ENCODE assay signal across 8 mouse cellular contexts in genomic region chr7:122465823-122466549, GRCm38 (mm10).
A peak's percentile ranks its signal among the peaks of the same experiment; 100 is the strongest.
DNase-seq lines count a peak whose midpoint lies in the region; ATAC-seq lines count a peak whose summit lies in the region.

No protein-coding gene starts in this region.

- H3K4me2 ChIP-seq in hindbrain, embryonic 13.5 days, result no peak overlapping the region

- WGBS in hindbrain, embryonic 13.5 days, result 56% methylated on average over 8 of the region's 8 CpGs

- no peaks in the 10 kb centered on the region for H3K36me3 ChIP-seq in hindbrain, embryonic 13.5 days

- H3K9ac ChIP-seq in hindbrain, embryonic 13.5 days, result no peak overlapping the region; the same call in 1 of the 2 replicates

- H3K27me3 ChIP-seq in hindbrain, embryonic 13.5 days, result 0 out of 2 replicates have a peak, but pooled peaks cover 10% of the 10 kb centered on the region

- no peaks in the 10 kb centered on the region for H3K4me1 ChIP-seq in hindbrain, embryonic 13.5 days (replicated peaks)

- ATAC-seq in granulocyte monocyte progenitor cell, adult 5-6 weeks (replicated peaks; ENCODE audit: poor library complexity, severe bottlenecking), result peak; percentile 42
- 0 out of 2 replicates have a peak, but pooled peaks have one; percentile 33 for ATAC-seq in monocyte, adult 5-6 weeks (replicated peaks; ENCODE audit: insufficient number of reproducible peaks, low FRiP score, low TSS enrichment, poor library complexity, severe bottlenecking)
- ATAC-seq in hindbrain, embryonic 13.5 days (ENCODE audit: low FRiP score), result no peak

- intact Hi-C loops in heart, postnatal 10 days (cut with DNase I), result no loop called here
- intact Hi-C loops in heart, postnatal 25 days (cut with DNase I), result loop anchor here (1.0 kb wide), 1 partner anchor 454 kb away; no protein-coding TSS in a partner anchor

- no peak overlapping the region for H3K27ac ChIP-seq in hindbrain, embryonic 13.5 days

- DNase-seq in heart, postnatal 10 days, result peak; percentile 8 to 36
- no peak for DNase-seq in heart, postnatal 25 days (ENCODE audit: low spot score)
- peak; percentile 51 for DNase-seq in 3T3-L1 (ENCODE audit: low read depth, low spot score)
- peak; percentile 40 for DNase-seq in MN1 (ENCODE audit: low spot score)
- no peak for DNase-seq in frontal cortex, postnatal 36 days (ENCODE audit: low spot score in 2 of 2)

- no peak overlapping the region for H3K4me3 ChIP-seq in hindbrain, embryonic 13.5 days

- no peaks in the 10 kb centered on the region for H3K9me3 ChIP-seq in hindbrain, embryonic 13.5 days

Comparison
In these comparisons a context has a peak if more than half of its experiments do, and no peak if none do; other contexts are left out.
1. DNase-seq: peak in heart, postnatal 10 days (2 of 2), 3T3-L1 (single experiment) and MN1 (single experiment); none in heart, postnatal 25 days (single experiment) and frontal cortex, postnatal 36 days (0 of 2).